Mouse (Mus musculus): ENCODE data around the gene Tbc1d17. TPM values are rescaled to one million over a fixed set of nuclear protein-coding genes. Genes with fewer than 3 reads are reported as not detected.

Gene Tbc1d17
- total and polyA plus RNA-seq, 3 experiments: 51.0 to 223 (median 72.6) TPM

GRCm38 (mm10) chr7:44789531-44789930 lies 59.3 kb downstream of the Tbc1d17 start:
- no peak for DNase-seq

Small RNAs within 50 kb of the gene (microRNA-seq; reads per million reads assigned to microRNA genes)
- 0 reads per million in 2 experiments for gene Mir707

Other genes with a start within 250 kb of the Tbc1d17 start
- 1 to 10 TPM; 3.2 to 5.6 TPM for gene Myh14, start 178.2 kb downstream of the Tbc1d17 start, total RNA-seq (2021)
- 1.2 and 1.7 TPM in 2 replicates for gene Myh14, start 178.2 kb downstream of the Tbc1d17 start, polyA plus RNA-seq (2012; rRNA removed)
- gene Izumo2, start 140.3 kb downstream of the Tbc1d17 start, total RNA-seq (2021): not detected
- gene Izumo2, start 140.3 kb downstream of the Tbc1d17 start, polyA plus RNA-seq (2012; rRNA removed): not detected in 2 replicates
- 10 to 100 TPM; 49.2 to 61.1 TPM for gene Vrk3, start 100.7 kb downstream of the Tbc1d17 start, total RNA-seq (2021)
- 44.1 and 48.4 TPM in 2 replicates for gene Vrk3, start 100.7 kb downstream of the Tbc1d17 start, polyA plus RNA-seq (2012; rRNA removed)
- under 1 TPM; 0.41 to 0.43 TPM for gene Zfp473, start 98.0 kb downstream of the Tbc1d17 start, total RNA-seq (2021)
- 0.01 and 0.07 TPM in 2 replicates for gene Zfp473, start 98.0 kb downstream of the Tbc1d17 start, polyA plus RNA-seq (2012; rRNA removed)
- gene Nup62, start 33.0 kb downstream of the Tbc1d17 start, total RNA-seq (2021): 10 to 100 TPM; 33.2 to 54.7 TPM
- gene Nup62, start 33.0 kb downstream of the Tbc1d17 start, polyA plus RNA-seq (2012; rRNA removed): 83.6 and 92.2 TPM in 2 replicates
- 1 to 10 TPM; 1.6 to 1.8 TPM for gene Il4i1, start 32.7 kb downstream of the Tbc1d17 start, total RNA-seq (2021)
- 2.6 and 3.0 TPM in 2 replicates for gene Il4i1, start 32.7 kb downstream of the Tbc1d17 start, polyA plus RNA-seq (2012; rRNA removed)
- gene Atf5, start 32.4 kb downstream of the Tbc1d17 start, total RNA-seq (2021): 100 to 1,000 TPM; 136 to 166 TPM
- 494 and 666 TPM in 2 replicates for gene Atf5, start 32.4 kb downstream of the Tbc1d17 start, polyA plus RNA-seq (2012; rRNA removed)
- gene Akt1s1, start 88 bp downstream of the Tbc1d17 start, total RNA-seq (2021): 100 to 1,000 TPM; 117 TPM
- 650 and 890 TPM in 2 replicates for gene Akt1s1, start 88 bp downstream of the Tbc1d17 start, polyA plus RNA-seq (2012; rRNA removed)
- gene Pnkp, start 8.1 kb upstream of the Tbc1d17 start, total RNA-seq (2021): 10 to 100 TPM; 36.3 to 42.8 TPM
- gene Pnkp, start 8.1 kb upstream of the Tbc1d17 start, polyA plus RNA-seq (2012; rRNA removed): 79.5 and 90.0 TPM in 2 replicates
- gene Ptov1, start 20.7 kb upstream of the Tbc1d17 start, total RNA-seq (2021): 100 to 1,000 TPM; 227 TPM
- 492 and 493 TPM in 2 replicates for gene Ptov1, start 20.7 kb upstream of the Tbc1d17 start, polyA plus RNA-seq (2012; rRNA removed)
- 100 to 1,000 TPM in 1 of 2 experiments, 10 to 100 TPM in 1; 80.8 to 105 TPM for gene Med25, start 43.6 kb upstream of the Tbc1d17 start, total RNA-seq (2021)
- gene Med25, start 43.6 kb upstream of the Tbc1d17 start, polyA plus RNA-seq (2012; rRNA removed): 635 and 723 TPM in 2 replicates
- gene Fuz, start 47.0 kb upstream of the Tbc1d17 start, total RNA-seq (2021): 10 to 100 TPM; 24.2 to 28.0 TPM
- 203 and 213 TPM in 2 replicates for gene Fuz, start 47.0 kb upstream of the Tbc1d17 start, polyA plus RNA-seq (2012; rRNA removed)
- 100 to 1,000 TPM in 1 of 2 experiments, 10 to 100 TPM in 1; 86.3 to 105 TPM for gene Ap2a1, start 80.4 kb upstream of the Tbc1d17 start, total RNA-seq (2021)
- 119 and 121 TPM in 2 replicates for gene Ap2a1, start 80.4 kb upstream of the Tbc1d17 start, polyA plus RNA-seq (2012; rRNA removed)
- not detected for gene Tsks, start 94.1 kb upstream of the Tbc1d17 start, total RNA-seq (2021)
- 0.13 and 0.31 TPM in 2 replicates for gene Tsks, start 94.1 kb upstream of the Tbc1d17 start, polyA plus RNA-seq (2012; rRNA removed)
- gene Cpt1c, start 125.8 kb upstream of the Tbc1d17 start, total RNA-seq (2021): 10 to 100 TPM in 1 of 2 experiments, 1 to 10 TPM in 1; 7.3 to 13.5 TPM
- 29.6 and 37.5 TPM in 2 replicates for gene Cpt1c, start 125.8 kb upstream of the Tbc1d17 start, polyA plus RNA-seq (2012; rRNA removed)
- gene Prmt1, start 137.5 kb upstream of the Tbc1d17 start, total RNA-seq (2021): 100 to 1,000 TPM; 166 to 234 TPM
- gene Prmt1, start 137.5 kb upstream of the Tbc1d17 start, polyA plus RNA-seq (2012; rRNA removed): 101 and 122 TPM in 2 replicates
- gene Irf3, start 148.6 kb upstream of the Tbc1d17 start, total RNA-seq (2021): 100 to 1,000 TPM; 105 to 130 TPM
- gene Irf3, start 148.6 kb upstream of the Tbc1d17 start, polyA plus RNA-seq (2012; rRNA removed): 93.3 and 98.1 TPM in 2 replicates
- gene Bcl2l12, start 149.6 kb upstream of the Tbc1d17 start, total RNA-seq (2021): 10 to 100 TPM; 20.1 to 20.3 TPM
- gene Bcl2l12, start 149.6 kb upstream of the Tbc1d17 start, polyA plus RNA-seq (2012; rRNA removed): 40.4 and 50.3 TPM in 2 replicates
- 10 to 100 TPM; 72.0 to 83.7 TPM for gene Scaf1, start 167.3 kb upstream of the Tbc1d17 start, total RNA-seq (2021)
- gene Scaf1, start 167.3 kb upstream of the Tbc1d17 start, polyA plus RNA-seq (2012; rRNA removed): 117 and 121 TPM in 2 replicates
- 100 to 1,000 TPM in 1 of 2 experiments, 10 to 100 TPM in 1; 93.7 to 118 TPM for gene Rras, start 168.9 kb upstream of the Tbc1d17 start, total RNA-seq (2021)
- gene Rras, start 168.9 kb upstream of the Tbc1d17 start, polyA plus RNA-seq (2012; rRNA removed): 161 and 176 TPM in 2 replicates
- 10 to 100 TPM; 40.2 to 49.7 TPM for gene Prr12, start 203.8 kb upstream of the Tbc1d17 start, total RNA-seq (2021)
- 17.7 and 21.3 TPM in 2 replicates for gene Prr12, start 203.8 kb upstream of the Tbc1d17 start, polyA plus RNA-seq (2012; rRNA removed)
- 10 to 100 TPM; 40.2 to 58.1 TPM for gene Nosip, start 213.3 kb upstream of the Tbc1d17 start, total RNA-seq (2021)
- gene Nosip, start 213.3 kb upstream of the Tbc1d17 start, polyA plus RNA-seq (2012; rRNA removed): 89.9 and 97.9 TPM in 2 replicates
- gene Prrg2, start 213.6 kb upstream of the Tbc1d17 start, total RNA-seq (2021): 10 to 100 TPM; 20.9 to 21.9 TPM
- gene Prrg2, start 213.6 kb upstream of the Tbc1d17 start, polyA plus RNA-seq (2012; rRNA removed): 70.3 and 85.2 TPM in 2 replicates
- gene Rcn3, start 243.1 kb upstream of the Tbc1d17 start, total RNA-seq (2021): 10 to 100 TPM; 26.5 to 50.3 TPM
- 93.3 and 104 TPM in 2 replicates for gene Rcn3, start 243.1 kb upstream of the Tbc1d17 start, polyA plus RNA-seq (2012; rRNA removed)